Mouse (Mus musculus) heart, postnatal 0 days (tissue): ENCODE data around the gene Slc44a3. TPM values are rescaled to one million over a fixed set of nuclear protein-coding genes. Genes with fewer than 3 reads are reported as not detected.
A peak's percentile ranks its signal among the peaks of the same experiment; 100 is the strongest.

Experiments
- ATAC-seq: fragments of 200-750 bp; cut with Nextera tagmentation; 2 replicates; pipeline ENCODE4 v1.8.0; 2017; ENCODE audit warnings: low read depth, moderate number of reproducible peaks, moderate library complexity; ENCODE audit not compliant: insufficient read depth
- DNase-seq: peaks from one replicate; pipeline ENCODE4 v3.0.0-alpha.2; 2016; ENCODE audit warnings: low spot score
- H3K27ac ChIP-seq: fragments of 300-500 bp; sonication (generic); 2 replicates; pipeline ENCODE4 v1.5.1; 2014; ENCODE audit warnings: low read depth, mild to moderate bottlenecking
- H3K27me3 ChIP-seq: fragments of 300-500 bp; sonication (generic); 2 replicates; pipeline ENCODE4 v1.6.1; 2014; ENCODE audit warnings: low read length, mixed read lengths; ENCODE audit not compliant: control insufficient read depth, insufficient read depth
- H3K36me3 ChIP-seq: fragments of 300-500 bp; sonication (generic); replicated peaks from 2 replicates; pipeline ENCODE4 v1.6.1; 2014; ENCODE audit warnings: low read length, mixed read lengths; ENCODE audit not compliant: control insufficient read depth, insufficient read depth
- H3K4me1 ChIP-seq: fragments of 300-500 bp; sonication (generic); 2 replicates; pipeline ENCODE4 v1.6.1; 2014; ENCODE audit warnings: antibody characterized with exemption; ENCODE audit not compliant: control insufficient read depth, insufficient read depth
- H3K4me2 ChIP-seq: fragments of 300-500 bp; sonication (generic); 2 replicates; pipeline ENCODE4 v1.6.1; 2014; ENCODE audit warnings: low read depth, mild to moderate bottlenecking, low read length, moderate library complexity
- H3K4me3 ChIP-seq: fragments of 300-500 bp; sonication (generic); 2 replicates; pipeline ENCODE4 v1.5.1; 2014; ENCODE audit warnings: low read depth, low read length
- H3K9ac ChIP-seq: fragments of 300-500 bp; sonication (generic); replicated peaks from 2 replicates; pipeline ENCODE4 v1.6.1; 2014; ENCODE audit warnings: low read depth, low read length, mixed read lengths
- H3K9me3 ChIP-seq: fragments of 300-500 bp; sonication (generic); replicated peaks from 2 replicates; pipeline ENCODE4 v1.6.1; 2016; ENCODE audit warnings: low read length; ENCODE audit not compliant: control insufficient read depth
- CTCF ChIP-seq: IDR thresholded peaks from 2 replicates; pipeline ENCODE4 v1.5.1; 2016; ENCODE audit warnings: antibody characterized with exemption, control low read depth, low read depth
- EP300 ChIP-seq: IDR thresholded peaks from 2 replicates; pipeline ENCODE4 v1.6.1; 2016; ENCODE audit warnings: antibody characterized with exemption, low read depth
- WGBS: fragments of 180-500 bp; shearing (Covaris S2); extraction: QIAGEN DNeasy Blood & Tissue Kit; methylation state at CpG from one replicate; pipeline ENCODE4 v1.1.7; 2014; 5-methylcytosine and 5-hydroxymethylcytosine counted together
- polyA plus RNA-seq: library from polyadenylated mRNA; unstranded; fragments of >200 nt; fragmentation: Nextera tagmentation; extraction: Ambion mirVana; gene quantifications from 2 replicates; pipeline ENCODE4 v1.2.1, GENCODE M21; 2015
- total RNA-seq: library from RNA; depleted of rRNA; stranded (reverse); fragments of >200 nt; gene quantifications from 2 replicates; pipeline ENCODE4 v1.2.3, GENCODE M21; 2014; ENCODE audit warnings: low replicate concordance

Gene Slc44a3
- total and polyA plus RNA-seq, 2 experiments from 2014 or later, result 0.79 to 6.0 TPM

DNA sequence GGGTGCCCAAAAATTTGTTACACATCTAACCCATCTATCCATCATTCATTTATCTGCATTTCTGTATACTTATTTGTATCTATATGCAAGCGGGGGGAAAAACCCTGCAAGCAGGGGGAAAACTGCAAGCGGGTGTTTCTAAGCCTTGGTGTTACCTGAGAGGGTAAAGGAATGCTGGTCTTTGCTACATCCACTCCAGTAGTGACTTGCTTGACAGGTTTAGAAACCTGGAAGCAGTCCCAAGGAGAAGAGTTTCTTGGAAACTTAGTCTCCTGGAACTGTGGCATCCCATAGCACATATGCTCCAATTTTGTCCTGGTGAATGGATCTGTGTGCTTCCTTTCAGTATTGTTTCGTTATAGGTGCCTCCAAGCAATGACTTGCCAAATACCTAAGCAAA is 5.8 kb upstream of the Slc44a3 start:
- DNase-seq, result no peak
- WGBS, result 92% methylated on average over 3 of the region's 3 CpGs
- H3K4me2 ChIP-seq, result no peak overlapping the region
- no peaks in the 10 kb centered on the region for H3K27me3 ChIP-seq
- no peaks in the 10 kb centered on the region for H3K4me1 ChIP-seq
- H3K4me3 ChIP-seq, result no peak overlapping the region
- H3K27ac ChIP-seq, result no peak overlapping the region
- no peak for TF ChIP-seq EP300
- no peak for TF ChIP-seq CTCF
- ATAC-seq, result no peak
- H3K9me3 ChIP-seq, result no peaks in the 10 kb centered on the region
- no peak overlapping the region for H3K9ac ChIP-seq
- H3K36me3 ChIP-seq, result no peaks in the 10 kb centered on the region

DNA sequence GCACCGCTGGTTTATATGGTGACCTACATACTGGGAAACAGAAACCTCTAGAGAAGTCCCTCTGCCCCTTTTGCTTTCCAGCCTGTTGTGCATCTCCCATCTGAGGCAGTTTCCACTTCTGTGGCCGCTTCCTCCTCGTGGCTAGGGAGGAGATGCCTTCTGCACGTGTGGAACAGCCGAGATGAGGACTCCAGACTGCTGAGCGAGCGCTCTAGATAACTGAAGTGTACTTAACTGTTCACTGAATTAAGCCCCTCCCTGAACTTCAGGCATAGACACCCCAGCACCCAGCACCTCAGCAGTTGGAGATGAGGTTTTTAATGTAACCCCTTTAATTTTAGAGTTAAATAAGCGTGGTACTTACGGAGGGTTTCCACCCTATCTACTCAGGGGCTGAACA is 4.6 kb upstream of the Slc44a3 start:
- H3K4me2 ChIP-seq, result no peak overlapping the region
- no peak overlapping the region for H3K4me3 ChIP-seq
- TF ChIP-seq EP300 (no peak), CTCF (no peak)
- peaks cover 7% of the 10 kb centered on the region for H3K4me1 ChIP-seq
- DNase-seq (no peak), ATAC-seq (no peak; the same call in 1 of the 2 replicates)
- H3K9ac ChIP-seq, result no peak overlapping the region
- no peaks in the 10 kb centered on the region for H3K36me3 ChIP-seq
- WGBS, result 40% methylated on average over 9 of the region's 9 CpGs
- no peaks in the 10 kb centered on the region for H3K9me3 ChIP-seq
- H3K27me3 ChIP-seq, result 0 out of 2 replicates have a peak, but pooled peaks cover 6% of the 10 kb centered on the region
- no peak overlapping the region for H3K27ac ChIP-seq

DNA sequence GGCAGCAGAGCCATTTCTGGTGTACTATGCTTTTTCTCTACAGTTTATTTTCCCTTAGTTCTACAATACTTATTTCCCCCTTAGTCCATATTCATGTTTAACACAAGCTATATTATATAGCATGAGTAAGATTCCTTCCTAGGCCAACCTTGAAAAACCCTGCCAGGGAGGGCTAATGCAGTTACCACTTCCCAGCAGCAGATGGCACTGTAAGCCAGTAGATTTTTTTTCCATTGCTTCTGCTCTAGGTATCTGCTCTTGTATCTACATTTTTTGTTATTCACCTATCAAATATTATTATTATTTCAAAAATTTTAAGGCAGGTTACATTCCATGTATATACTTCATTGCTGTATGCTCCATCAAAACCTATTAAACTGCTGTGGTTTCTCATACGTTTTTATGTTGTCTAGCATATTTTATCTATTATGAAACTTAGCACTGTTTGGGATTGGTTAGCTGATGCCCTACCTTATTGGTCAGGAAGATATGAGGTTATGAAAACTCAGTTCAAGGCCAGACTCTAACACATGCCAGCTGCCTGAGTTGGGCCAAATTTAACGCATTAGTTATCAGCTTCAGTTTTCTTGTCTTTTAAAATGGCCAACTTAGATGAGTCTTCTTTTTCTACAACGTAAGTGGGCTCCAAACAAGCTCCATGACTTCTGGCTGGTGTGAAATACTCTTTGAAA is 3.8 kb upstream of the Slc44a3 start:
- Histone ChIP-seq H3K4me1 (peaks cover 8% of the 10 kb centered on the region), H3K36me3 (no peaks in the 10 kb centered on the region), H3K27me3 (0 out of 2 replicates have a peak, but pooled peaks cover 7% of the 10 kb centered on the region), H3K9me3 (no peaks in the 10 kb centered on the region), H3K9ac (no peak overlapping the region), H3K4me2 (no peak overlapping the region), H3K4me3 (no peak overlapping the region), H3K27ac (no peak overlapping the region)
- no peak for ATAC-seq
- 78% methylated on average over 3 of the region's 3 CpGs for WGBS
- no peak for TF ChIP-seq EP300
- TF ChIP-seq CTCF, result peak; percentile 78
- DNase-seq, result peak; percentile 38

DNA sequence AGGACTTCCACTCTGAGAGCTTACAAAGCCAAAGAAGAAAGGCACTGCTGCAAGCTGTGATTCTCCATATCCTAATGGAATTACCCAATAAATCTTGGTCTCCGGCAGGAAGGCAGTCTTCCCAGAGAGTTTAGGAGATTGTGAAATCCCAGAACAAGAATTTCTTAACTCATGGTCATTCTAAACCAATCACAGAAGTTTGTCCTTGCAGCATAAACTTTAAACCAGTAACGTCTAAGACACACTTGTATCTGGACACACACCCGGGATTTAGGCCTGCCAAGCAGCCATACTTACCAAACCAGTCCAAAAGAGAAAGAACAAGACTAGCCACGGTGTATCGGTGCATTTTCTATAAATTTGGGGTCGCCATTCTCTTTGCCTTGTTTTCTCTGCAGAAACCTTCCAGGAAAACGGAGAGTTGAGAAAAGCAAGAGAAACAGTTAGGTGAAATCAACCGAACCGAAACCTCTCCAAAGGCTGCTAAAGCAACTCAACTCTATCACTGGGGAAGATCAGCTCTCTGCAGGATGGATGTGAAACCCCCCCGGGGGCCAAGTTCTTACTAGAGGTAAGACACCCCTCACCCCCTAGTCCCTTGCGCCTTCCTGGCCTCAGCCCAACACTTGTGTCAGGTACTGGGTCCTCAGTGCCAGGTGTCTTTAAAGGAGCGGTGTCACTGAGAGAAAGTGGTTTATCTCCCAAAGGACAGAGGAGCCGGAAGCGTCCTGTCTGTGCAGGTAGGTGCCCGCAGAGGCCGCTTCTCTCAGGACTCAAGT is 645 bp downstream of the Slc44a3 start:
- 57% methylated on average over 16 of the region's 16 CpGs for whole genome bisulfite sequencing

DNA sequence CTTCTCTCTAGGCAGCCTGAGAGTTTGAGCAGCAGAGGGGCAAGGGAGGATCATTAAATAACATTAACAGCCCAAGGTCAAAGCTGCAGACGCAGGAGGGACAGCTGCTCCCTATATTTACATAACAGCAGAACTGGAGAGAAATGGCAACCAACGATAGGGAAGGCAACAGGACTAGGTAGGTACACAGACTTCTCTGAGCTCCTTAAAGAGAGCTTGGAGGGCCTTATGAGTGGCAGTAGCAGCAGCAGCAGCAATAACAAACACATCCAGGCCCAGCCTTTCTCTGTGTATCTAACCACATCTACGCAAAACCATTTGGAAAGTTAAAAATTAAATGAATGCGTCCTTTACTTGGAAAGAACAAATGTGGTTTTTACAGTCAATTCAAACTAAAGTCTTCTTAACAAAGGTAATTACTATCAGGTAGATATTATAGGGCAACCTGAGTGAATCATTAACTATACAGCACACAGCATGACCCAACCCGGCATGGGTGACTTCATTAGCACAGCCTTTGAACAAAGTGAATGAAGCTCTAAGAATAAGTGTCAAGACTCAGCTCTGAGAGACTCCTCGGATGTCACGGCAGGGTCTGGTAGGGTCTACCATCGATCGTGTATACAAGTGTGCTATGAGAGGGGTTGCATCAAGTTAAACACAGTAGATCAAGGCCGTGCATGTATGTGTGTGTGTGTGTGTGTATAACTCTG is 1.5 kb downstream of the Slc44a3 start:
- no peaks in the 10 kb centered on the region for H3K36me3 ChIP-seq
- H3K27ac ChIP-seq, result no peak overlapping the region
- no peak for TF ChIP-seq EP300
- TF ChIP-seq CTCF, result no peak
- H3K4me1 ChIP-seq, result peaks cover 8% of the 10 kb centered on the region
- H3K9ac ChIP-seq, result no peak overlapping the region
- H3K9me3 ChIP-seq, result no peaks in the 10 kb centered on the region
- no peak overlapping the region for H3K4me3 ChIP-seq
- WGBS, result 85% methylated on average over 10 of the region's 10 CpGs
- H3K27me3 ChIP-seq, result 0 out of 2 replicates have a peak, but pooled peaks cover 7% of the 10 kb centered on the region
- H3K4me2 ChIP-seq, result no peak overlapping the region
- ATAC-seq (no peak), DNase-seq (no peak)

More for the DNA sequence above, 645 bp downstream of the Slc44a3 start:
- Histone ChIP-seq H3K27ac (no peak overlapping the region), H3K4me2 (peak overlapping the region; percentile 72), H3K9me3 (no peaks in the 10 kb centered on the region), H3K36me3 (no peaks in the 10 kb centered on the region), H3K27me3 (0 out of 2 replicates have a peak, but pooled peaks cover 7% of the 10 kb centered on the region), H3K4me3 (peak overlapping the region; percentile 41), H3K4me1 (peaks cover 8% of the 10 kb centered on the region), H3K9ac (peak overlapping the region; percentile 40; the same call in 1 of the 2 replicates)
- TF ChIP-seq EP300 (no peak), CTCF (no peak)
- DNase-seq, result no peak
- ATAC-seq, result no peak
